Comparison of ENCODE assay signal across 24 mouse cellular contexts in the genomic region with DNA sequence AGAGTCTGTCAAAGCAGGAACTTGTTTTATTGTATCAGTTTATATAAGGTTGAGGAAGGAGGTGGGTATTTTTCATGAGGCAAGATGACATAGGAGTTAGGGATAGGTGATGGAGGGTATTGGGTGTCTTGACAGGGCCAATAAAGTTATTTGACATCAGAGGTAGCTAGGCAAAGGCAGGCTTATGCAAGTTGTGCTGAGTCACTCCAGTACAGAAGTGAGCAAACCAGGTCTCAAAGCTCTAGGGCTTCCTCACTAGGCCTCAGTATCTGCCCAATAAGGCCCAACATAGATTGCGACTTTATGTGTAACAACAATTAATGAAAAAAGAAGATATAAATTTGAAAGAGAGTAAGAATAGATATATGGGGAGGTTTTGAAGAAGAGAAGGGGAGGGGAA.
"Had no signal": no experiment of that assay in that cellular context is flagged by ENCODE, and none has a peak within 500 bp of the region (broad histone marks: within the 10 kb centered on the region; RNA-seq: fewer than 3 reads in every experiment).

No protein-coding gene starts in this region.

- DNase-seq: gastrocnemius, adult 2 months; gastrocnemius, postnatal 10 days; gastrocnemius, postnatal 36 days; heart, adult 18-20 months; heart, postnatal 10 days; kidney, adult 11 months; kidney, adult 2 months; kidney, adult 9 months; kidney, postnatal 14 days; kidney, postnatal 36 days; layer of hippocampus, adult 9-11 months; layer of hippocampus, postnatal 36 days; left cerebral cortex, postnatal 4 days had no signal

- H3K36me3 ChIP-seq: heart, embryonic 10.5 days; heart, embryonic 12.5 days; hindbrain, embryonic 13.5 days; hindbrain, embryonic 15.5 days; kidney, embryonic 15.5 days; limb, embryonic 13.5 days; limb, embryonic 15.5 days; liver, embryonic 12.5 days had no signal

- H3K27me3 ChIP-seq: heart, embryonic 12.5 days; hindbrain, embryonic 13.5 days; hindbrain, embryonic 15.5 days; kidney, embryonic 15.5 days; limb, embryonic 13.5 days; limb, embryonic 15.5 days; liver, embryonic 12.5 days had no signal

- H3K4me1 ChIP-seq: heart, embryonic 10.5 days; heart, embryonic 12.5 days; hindbrain, embryonic 13.5 days; hindbrain, embryonic 15.5 days; kidney, embryonic 15.5 days; limb, embryonic 13.5 days; limb, embryonic 15.5 days; liver, embryonic 12.5 days had no signal

- H3K27ac ChIP-seq: gastrocnemius, adult 2 months; heart, embryonic 10.5 days; hindbrain, embryonic 13.5 days; hindbrain, embryonic 15.5 days; hindbrain, postnatal 0 days; kidney, embryonic 15.5 days; kidney, postnatal 0 days; limb, embryonic 13.5 days; limb, embryonic 15.5 days; liver, embryonic 12.5 days; liver, embryonic 14.5 days had no signal

- H3K4me3 ChIP-seq: gastrocnemius, adult 2 months; heart, embryonic 10.5 days; heart, embryonic 12.5 days; hindbrain, embryonic 13.5 days; hindbrain, embryonic 15.5 days; kidney, embryonic 15.5 days; limb, embryonic 13.5 days; limb, embryonic 15.5 days; liver, embryonic 12.5 days had no signal

- H3K9me3 ChIP-seq: heart, embryonic 10.5 days; heart, embryonic 12.5 days; hindbrain, embryonic 13.5 days; hindbrain, embryonic 15.5 days; kidney, embryonic 15.5 days; limb, embryonic 13.5 days; limb, embryonic 15.5 days; liver, embryonic 12.5 days had no signal

- H3K9ac ChIP-seq: heart, embryonic 12.5 days; hindbrain, embryonic 13.5 days; hindbrain, embryonic 15.5 days; kidney, embryonic 15.5 days; limb, embryonic 13.5 days; limb, embryonic 15.5 days; liver, embryonic 12.5 days; liver, embryonic 14.5 days had no signal
